Mouse (Mus musculus) G1E (cell line): ENCODE results near the gene Panx3. TPM values are rescaled to one million over a fixed set of nuclear protein-coding genes. Genes with fewer than 3 reads are reported as not detected.
A peak's percentile ranks its signal among the peaks of the same experiment; 100 is the strongest.

Source experiments
- ATAC-seq: 2 replicates; pipeline ENCODE4 v1.8.0; 2016; ENCODE audit warnings: mild to moderate bottlenecking; ENCODE audit not compliant: insufficient number of reproducible peaks, poor library complexity, low FRiP score, severe bottlenecking; ENCODE audit errors: extremely low read depth
- DNase-seq: peaks from one replicate; pipeline ENCODE4 v3.0.0; 2012; ENCODE audit warnings: low spot score
- H3K27me3 ChIP-seq: 2 replicates; pipeline ENCODE4 v1.6.1; 2012; ENCODE audit warnings: mild to moderate bottlenecking, low read length, inconsistent platforms; ENCODE audit not compliant: insufficient read depth
- H3K36me3 ChIP-seq: replicated peaks from 2 replicates; pipeline ENCODE3; 2012; ENCODE audit warnings: mild to moderate bottlenecking, inconsistent platforms
- H3K4me1 ChIP-seq: 2 replicates; pipeline ENCODE4 v1.6.1; 2012; ENCODE audit warnings: low read depth, low read length, inconsistent platforms, mixed read lengths; ENCODE audit not compliant: insufficient read depth
- H3K4me3 ChIP-seq: 2 replicates; pipeline ENCODE4 v1.5.1; 2012; ENCODE audit warnings: low read depth, mild to moderate bottlenecking, inconsistent platforms, low read length, moderate library complexity, mixed read lengths
- H3K9me3 ChIP-seq: replicated peaks from 2 replicates; pipeline ENCODE4 v1.6.1; 2012; ENCODE audit warnings: inconsistent platforms
- CTCF ChIP-seq: IDR thresholded peaks from 2 replicates; pipeline ENCODE4 v1.5.1; 2012; ENCODE audit warnings: low read depth, low read length, inconsistent platforms, mixed read lengths
- GATA1 ChIP-seq: IDR thresholded peaks from 2 replicates; pipeline ENCODE4 v1.6.1; 2012; ENCODE audit warnings: borderline replicate concordance, low read length, inconsistent platforms, mixed read lengths
- GATA2 ChIP-seq: IDR thresholded peaks from 2 replicates; pipeline ENCODE4 v1.6.1; 2012; ENCODE audit warnings: low read depth, low read length, inconsistent platforms, borderline replicate concordance
- POLR2AphosphoS5 ChIP-seq: IDR thresholded peaks from 2 replicates; pipeline ENCODE4 v1.6.1; 2012; ENCODE audit warnings: low read depth, low read length, inconsistent platforms; ENCODE audit not compliant: insufficient replicate concordance
- TAL1 ChIP-seq: conservative IDR thresholded peaks from 2 replicates; pipeline ENCODE4 v1.6.1; 2012; ENCODE audit warnings: low read depth, low read length, inconsistent platforms, mixed read lengths
- polyA plus RNA-seq: library from polyadenylated mRNA; stranded (reverse); fragments of >175 nt; gene quantifications from 2 replicates; pipeline ENCODE4 v1.2.3, GENCODE M21; 2012
- total RNA-seq, 2 experiments: library from RNA; stranded (forward) in 1 of 2; stranded (reverse) in 1 of 2; fragments of 200-1000 nt in 1 of 2; fragments of >200 nt in 1 of 2; fragmentation: Nextera tagmentation in 1 of 2; gene quantifications; 2 replicates each; pipeline ENCODE4 v1.2.3; 2014 to 2017

Gene Panx3
- not detected in 2 replicates for total RNA-seq (2014; fragmentation: Nextera tagmentation)
- 0.06 and 0.16 TPM in 2 replicates for total RNA-seq (2017)
- not detected in 2 replicates for polyA plus RNA-seq

GRCm38 (mm10) chr9:37669115-37669514, at the start of gene Panx3:
Gene Panx3, minus strand, starts transcription at chr9:37669235.
- H3K9me3 ChIP-seq, result no peaks in the 10 kb centered on the region
- peaks cover 38% of the 10 kb centered on the region for H3K27me3 ChIP-seq
- DNase-seq (no peak), ATAC-seq (no peak)
- H3K4me1 ChIP-seq, result no peaks in the 10 kb centered on the region
- H3K36me3 ChIP-seq, result no peaks in the 10 kb centered on the region
- TF ChIP-seq CTCF, result no peak
- no peak for TF ChIP-seq GATA2
- TF ChIP-seq TAL1, result no peak
- no peak for TF ChIP-seq GATA1
- TF ChIP-seq POLR2AphosphoS5, result no peak
- no peak within 1 kb of the TSS for H3K4me3 ChIP-seq

GRCm38 (mm10) chr9:37716150-37716549, 47.1 kb upstream of the Panx3 start, which contains the start of gene Olfr160:
Gene Olfr160, minus strand, starts transcription at chr9:37716250.
- Histone ChIP-seq H3K4me1 (no peaks in the 10 kb centered on the region), H3K4me3 (no peak within 1 kb of the TSS), H3K27me3 (no peaks in the 10 kb centered on the region), H3K36me3 (no peaks in the 10 kb centered on the region), H3K9me3 (no peaks in the 10 kb centered on the region)
- TF ChIP-seq GATA1, result no peak
- TF ChIP-seq POLR2AphosphoS5, result no peak
- TF ChIP-seq TAL1, result no peak
- TF ChIP-seq GATA2, result no peak
- no peak for TF ChIP-seq CTCF
- DNase-seq, result no peak
- ATAC-seq, result no peak

GRCm38 (mm10) chr9:37689970-37690686, 21.1 kb upstream of the Panx3 start:
- no peaks in the 10 kb centered on the region for H3K36me3 ChIP-seq
- ATAC-seq (no peak), DNase-seq (peak; percentile 8)
- TF ChIP-seq POLR2AphosphoS5 (no peak), CTCF (no peak), GATA2 (no peak), TAL1 (no peak), GATA1 (no peak)
- 0 out of 2 replicates have a peak, but pooled peaks cover 2% of the 10 kb centered on the region for H3K27me3 ChIP-seq
- H3K4me1 ChIP-seq, result no peaks in the 10 kb centered on the region
- H3K9me3 ChIP-seq, result no peaks in the 10 kb centered on the region
- no peak overlapping the region for H3K4me3 ChIP-seq

- no peaks in the 10 kb centered on the region for H3K36me3 ChIP-seq
- 0 out of 2 replicates have a peak, but pooled peaks cover 2% of the 10 kb centered on the region for H3K27me3 ChIP-seq
- no peaks in the 10 kb centered on the region for H3K9me3 ChIP-seq
- no peak for ATAC-seq
- no peak for TF ChIP-seq CTCF
- no peak for TF ChIP-seq GATA2
- no peak for TF ChIP-seq GATA1
- TF ChIP-seq POLR2AphosphoS5, result no peak
- TF ChIP-seq TAL1, result no peak
- no peak overlapping the region for H3K4me3 ChIP-seq
- no peaks in the 10 kb centered on the region for H3K4me1 ChIP-seq
- no peak for DNase-seq
Observed at GRCm38 (mm10) chr9:37687941-37688303, 18.9 kb upstream of the Panx3 start.

- DNase-seq (no peak), ATAC-seq (no peak)
- Histone ChIP-seq H3K36me3 (no peaks in the 10 kb centered on the region), H3K27me3 (0 out of 2 replicates have a peak, but pooled peaks cover 2% of the 10 kb centered on the region), H3K9me3 (no peaks in the 10 kb centered on the region), H3K4me3 (no peak overlapping the region), H3K4me1 (no peaks in the 10 kb centered on the region)
- TF ChIP-seq CTCF (no peak), POLR2AphosphoS5 (no peak), GATA1 (no peak), GATA2 (no peak), TAL1 (no peak)
Observed at GRCm38 (mm10) chr9:37687288-37687940, 18.4 kb upstream of the Panx3 start.

GRCm38 (mm10) chr9:37681123-37681522, 12.1 kb upstream of the Panx3 start:
- Histone ChIP-seq H3K4me1 (no peaks in the 10 kb centered on the region), H3K9me3 (no peaks in the 10 kb centered on the region), H3K36me3 (no peaks in the 10 kb centered on the region), H3K4me3 (no peak overlapping the region), H3K27me3 (no peaks in the 10 kb centered on the region)
- TF ChIP-seq GATA2 (no peak), GATA1 (no peak), TAL1 (no peak), POLR2AphosphoS5 (no peak), CTCF (no peak)
- ATAC-seq (no peak), DNase-seq (no peak)
